Mouse (Mus musculus): ENCODE results near the gene Lsr. TPM values are rescaled to one million over a fixed set of nuclear protein-coding genes. Genes with fewer than 3 reads are reported as not detected.
A peak's percentile ranks its signal among the peaks of the same experiment; 100 is the strongest.

Lsr gene
- polyA plus RNA-seq (2015; fragmentation: Nextera tagmentation; extraction: Ambion mirVana), result 24.1 and 27.8 TPM in 2 replicates

DNA sequence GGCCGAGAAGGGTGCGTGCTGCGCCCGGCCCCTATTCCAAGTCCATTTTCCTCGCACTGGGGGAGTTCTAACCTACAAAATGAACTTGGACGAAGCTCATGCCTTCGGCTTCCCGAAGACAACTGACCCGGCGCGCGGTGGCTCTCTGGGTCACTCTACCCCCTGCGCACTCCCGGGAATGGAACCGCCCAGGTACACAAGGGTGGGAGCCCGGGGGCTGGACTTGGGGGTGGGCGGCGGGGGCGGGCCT lies at the start of gene Lsr:
Lsr (minus strand) TSS at position 214 of the 250 bp plus-strand sequence.
- Histone ChIP-seq H3K4me3 (ENCODE audit: low read length) (peak within 1 kb of the TSS; percentile 35), H3K27ac (ENCODE audit: low read depth, low read length) (peak within 1 kb of the TSS; percentile 9; the same call in 1 of the 2 replicates), H3K4me2 (ENCODE audit: low read length) (peak within 1 kb of the TSS; percentile 57), H3K4me1 (ENCODE audit: control insufficient read depth, insufficient read depth, low read depth, low read length) (peaks cover 6% of the 10 kb centered on the region; the same call in 1 of the 2 replicates), H3K36me3 (ENCODE audit: control insufficient read depth, insufficient read depth, low read length) (no peaks in the 10 kb centered on the region), H3K27me3 (replicated peaks; ENCODE audit: control insufficient read depth, insufficient read depth, low read length) (peaks cover 13% of the 10 kb centered on the region), H3K9me3 (ENCODE audit: control insufficient read depth, low read length) (no peaks in the 10 kb centered on the region), H3K9ac (ENCODE audit: low read depth, low read length) (peak within 1 kb of the TSS; percentile 36; the same call in 1 of the 2 replicates)
- WGBS, result under 1% methylated on average over 19 of the region's 19 CpGs
- ATAC-seq, result peak; percentile 61; the same call in 1 of the 2 replicates

DNA sequence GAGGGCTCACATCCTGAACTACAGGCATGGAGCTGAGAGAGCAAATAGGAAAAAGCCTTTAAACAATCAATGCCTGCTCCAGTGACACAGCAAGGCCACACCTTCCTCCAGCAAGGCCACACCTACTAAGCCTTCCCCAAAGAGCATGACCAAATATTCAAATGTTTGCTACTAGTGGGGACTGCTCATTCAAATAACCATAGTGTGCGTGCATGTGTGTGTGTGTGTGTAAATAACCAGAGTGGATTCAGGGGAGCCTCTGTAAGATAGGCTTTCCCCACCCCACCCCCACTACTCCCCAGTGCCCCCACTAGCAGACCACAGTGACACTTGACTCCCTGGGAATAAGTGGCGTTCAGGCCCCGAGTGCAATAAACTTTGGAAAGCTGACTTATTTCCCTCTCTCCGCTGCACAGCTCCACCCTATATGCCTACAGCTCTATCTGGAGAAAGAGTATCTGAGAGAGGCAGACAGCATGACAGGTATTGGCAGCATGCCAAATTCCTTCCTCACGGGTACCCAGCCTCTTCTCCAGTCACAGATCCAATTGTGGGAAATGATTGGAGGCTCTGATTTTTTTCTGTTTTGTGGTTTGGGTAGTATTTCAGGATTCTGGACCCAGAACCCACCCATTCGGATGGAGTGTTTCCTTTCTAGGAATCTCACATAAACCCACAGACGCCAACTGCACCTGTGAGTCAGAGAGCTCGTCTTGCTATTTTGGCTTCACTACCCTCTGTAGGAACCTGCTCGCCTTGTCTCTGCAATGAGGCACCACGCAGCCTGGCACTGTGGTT lies 44.0 kb upstream of the Lsr start:
- no peaks in the 10 kb centered on the region for H3K4me1 ChIP-seq (ENCODE audit: control insufficient read depth, insufficient read depth, low read depth, low read length)
- no peak overlapping the region for H3K4me3 ChIP-seq (ENCODE audit: low read length)
- no peaks in the 10 kb centered on the region for H3K36me3 ChIP-seq (ENCODE audit: control insufficient read depth, insufficient read depth, low read length)
- ATAC-seq, result 0 out of 2 replicates have a peak, but pooled peaks have one; percentile 42
- no peak overlapping the region for H3K9ac ChIP-seq (ENCODE audit: low read depth, low read length)
- H3K9me3 ChIP-seq (ENCODE audit: control insufficient read depth, low read length), result no peaks in the 10 kb centered on the region
- WGBS, result 55% methylated on average over 10 of the region's 10 CpGs
- no peak overlapping the region for H3K4me2 ChIP-seq (ENCODE audit: low read length)
- H3K27me3 ChIP-seq (replicated peaks; ENCODE audit: control insufficient read depth, insufficient read depth, low read length), result no peaks in the 10 kb centered on the region
- H3K27ac ChIP-seq (ENCODE audit: low read depth, low read length), result no peak overlapping the region

DNA sequence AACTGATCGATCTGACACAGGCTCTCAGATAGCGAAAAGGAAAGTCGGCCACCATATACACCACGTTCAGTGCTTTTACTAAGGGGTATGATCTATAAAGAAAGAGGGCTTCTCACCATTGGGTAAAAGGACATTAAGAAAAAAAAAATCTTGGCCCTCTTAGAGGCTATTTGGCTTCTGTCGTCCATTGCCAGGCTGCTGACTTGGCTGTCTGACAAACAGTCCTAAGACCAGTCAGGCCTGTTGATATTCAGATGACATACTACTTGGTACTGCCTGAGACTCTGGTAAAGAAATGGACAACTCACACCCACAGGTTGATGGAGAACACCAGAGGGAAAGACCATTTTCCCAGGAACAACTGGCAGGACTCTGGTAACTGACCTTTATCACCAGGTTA lies 39.7 kb upstream of the Lsr start:
- no peak for ATAC-seq
- H3K36me3 ChIP-seq (ENCODE audit: control insufficient read depth, insufficient read depth, low read length), result no peaks in the 10 kb centered on the region
- no peak overlapping the region for H3K4me2 ChIP-seq (ENCODE audit: low read length)
- no peak overlapping the region for H3K4me3 ChIP-seq (ENCODE audit: low read length)
- 59% methylated on average over 5 of the region's 5 CpGs for WGBS
- H3K4me1 ChIP-seq (ENCODE audit: control insufficient read depth, insufficient read depth, low read depth, low read length), result no peaks in the 10 kb centered on the region
- no peak overlapping the region for H3K27ac ChIP-seq (ENCODE audit: low read depth, low read length)
- no peaks in the 10 kb centered on the region for H3K9me3 ChIP-seq (ENCODE audit: control insufficient read depth, low read length)
- H3K9ac ChIP-seq (ENCODE audit: low read depth, low read length), result no peak overlapping the region
- H3K27me3 ChIP-seq (replicated peaks; ENCODE audit: control insufficient read depth, insufficient read depth, low read length), result no peaks in the 10 kb centered on the region

DNA sequence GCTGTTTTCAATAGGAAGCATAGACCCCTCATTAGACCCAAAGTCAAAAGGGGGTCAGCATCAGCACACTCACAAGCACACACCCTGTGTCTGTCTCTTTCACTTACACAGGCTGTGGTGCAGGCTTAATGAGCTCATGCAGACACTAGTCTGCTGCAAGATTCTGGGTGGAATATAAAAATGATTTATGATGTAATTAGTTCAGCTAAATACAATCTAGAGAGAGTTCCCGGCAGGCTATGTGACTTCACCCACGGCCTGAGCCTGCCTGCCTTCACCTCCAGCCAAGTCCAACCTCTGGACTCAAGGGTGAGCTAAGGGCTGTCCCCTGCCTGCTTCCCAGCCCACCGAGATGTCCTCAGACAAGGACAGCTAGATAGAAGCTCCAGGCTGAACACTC lies 35.6 kb upstream of the Lsr start:
- H3K27me3 ChIP-seq (replicated peaks; ENCODE audit: control insufficient read depth, insufficient read depth, low read length), result no peaks in the 10 kb centered on the region
- ATAC-seq, result peak; percentile 48; the same call in 1 of the 2 replicates
- WGBS, result 51% methylated on average over 3 of the region's 3 CpGs
- no peak overlapping the region for H3K4me3 ChIP-seq (ENCODE audit: low read length)
- no peaks in the 10 kb centered on the region for H3K36me3 ChIP-seq (ENCODE audit: control insufficient read depth, insufficient read depth, low read length)
- H3K27ac ChIP-seq (ENCODE audit: low read depth, low read length), result no peak overlapping the region
- no peaks in the 10 kb centered on the region for H3K9me3 ChIP-seq (ENCODE audit: control insufficient read depth, low read length)
- no peaks in the 10 kb centered on the region for H3K4me1 ChIP-seq (ENCODE audit: control insufficient read depth, insufficient read depth, low read depth, low read length)
- H3K4me2 ChIP-seq (ENCODE audit: low read length), result no peak overlapping the region
- H3K9ac ChIP-seq (ENCODE audit: low read depth, low read length), result no peak overlapping the region

DNA sequence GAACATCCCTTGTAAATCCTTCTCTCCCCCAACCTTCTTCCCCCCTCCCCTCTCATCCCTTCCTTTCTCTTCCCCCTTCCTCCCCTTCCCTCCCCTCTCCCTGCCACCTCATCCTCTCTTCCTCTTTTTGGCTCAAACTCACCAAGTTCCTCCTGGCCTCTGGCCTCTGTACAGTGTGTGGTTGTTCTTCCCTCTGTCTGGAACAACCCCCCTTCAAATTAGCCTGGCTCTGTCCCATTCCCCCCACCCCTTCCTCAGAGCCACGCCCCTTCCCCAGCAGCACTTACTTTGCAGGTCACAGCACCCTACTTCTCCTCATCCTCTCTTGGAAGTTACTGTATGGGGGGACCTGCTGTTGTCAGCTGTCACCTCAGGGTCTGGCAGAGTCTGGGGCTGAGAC lies 34.9 kb upstream of the Lsr start:
- no peaks in the 10 kb centered on the region for H3K36me3 ChIP-seq (ENCODE audit: control insufficient read depth, insufficient read depth, low read length)
- H3K27ac ChIP-seq (ENCODE audit: low read depth, low read length), result no peak overlapping the region
- ATAC-seq, result no peak
- no peaks in the 10 kb centered on the region for H3K4me1 ChIP-seq (ENCODE audit: control insufficient read depth, insufficient read depth, low read depth, low read length)
- H3K27me3 ChIP-seq (replicated peaks; ENCODE audit: control insufficient read depth, insufficient read depth, low read length), result no peaks in the 10 kb centered on the region
- no peak overlapping the region for H3K9ac ChIP-seq (ENCODE audit: low read depth, low read length)
- no peak overlapping the region for H3K4me3 ChIP-seq (ENCODE audit: low read length)
- no peaks in the 10 kb centered on the region for H3K9me3 ChIP-seq (ENCODE audit: control insufficient read depth, low read length)
- 60% methylated on average over 1 of the region's 1 CpGs for WGBS
- H3K4me2 ChIP-seq (ENCODE audit: low read length), result no peak overlapping the region

DNA sequence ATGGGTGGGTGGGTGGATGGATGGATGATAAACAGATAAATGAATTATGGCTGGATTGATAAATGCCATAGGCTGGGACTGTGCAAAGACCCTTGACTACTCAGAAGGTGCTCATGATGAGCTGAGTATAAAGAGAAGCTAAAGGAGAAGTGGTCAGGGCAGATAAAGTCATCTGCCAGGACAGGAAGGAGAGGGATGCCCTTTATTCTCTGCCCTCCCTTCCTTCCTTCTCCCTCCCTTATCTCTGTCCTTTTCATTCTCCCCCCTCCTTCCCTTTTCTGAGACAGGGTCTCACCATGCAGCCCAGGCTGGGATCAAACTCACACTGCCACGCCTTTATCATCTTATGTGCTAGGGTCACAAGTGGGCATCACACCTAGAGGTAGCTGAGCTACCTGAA lies 34.5 kb upstream of the Lsr start:
- ATAC-seq, result no peak
- WGBS, result 86% methylated on average over 1 of the region's 1 CpGs
- H3K9ac ChIP-seq (ENCODE audit: low read depth, low read length), result no peak overlapping the region
- H3K27me3 ChIP-seq (replicated peaks; ENCODE audit: control insufficient read depth, insufficient read depth, low read length), result no peaks in the 10 kb centered on the region
- H3K9me3 ChIP-seq (ENCODE audit: control insufficient read depth, low read length), result no peaks in the 10 kb centered on the region
- no peak overlapping the region for H3K4me2 ChIP-seq (ENCODE audit: low read length)
- no peaks in the 10 kb centered on the region for H3K4me1 ChIP-seq (ENCODE audit: control insufficient read depth, insufficient read depth, low read depth, low read length)
- no peak overlapping the region for H3K4me3 ChIP-seq (ENCODE audit: low read length)
- H3K27ac ChIP-seq (ENCODE audit: low read depth, low read length), result no peak overlapping the region
- no peaks in the 10 kb centered on the region for H3K36me3 ChIP-seq (ENCODE audit: control insufficient read depth, insufficient read depth, low read length)

DNA sequence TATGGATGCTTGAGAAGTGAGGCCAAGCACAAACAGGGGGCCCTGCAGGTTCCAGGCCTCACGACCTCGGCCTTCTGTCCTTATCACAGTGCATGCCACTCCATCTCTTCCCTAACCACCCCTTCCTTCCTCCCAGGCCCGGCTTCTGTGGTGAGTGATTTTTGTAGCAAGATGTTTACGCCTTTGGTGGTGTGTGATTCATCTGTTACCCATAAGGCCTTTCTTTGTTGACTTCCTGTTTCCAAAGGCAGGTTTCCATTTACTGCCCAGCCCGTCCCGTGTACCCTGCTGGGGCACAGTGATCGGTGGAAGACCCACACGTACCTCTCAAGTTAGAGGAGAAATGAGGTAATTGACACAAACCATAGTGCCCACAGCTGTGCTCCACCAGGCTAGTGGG lies 29.4 kb upstream of the Lsr start:
- no peaks in the 10 kb centered on the region for H3K27me3 ChIP-seq (replicated peaks; ENCODE audit: control insufficient read depth, insufficient read depth, low read length)
- H3K4me2 ChIP-seq (ENCODE audit: low read length), result no peak overlapping the region
- WGBS, result 81% methylated on average over 8 of the region's 8 CpGs
- no peak overlapping the region for H3K4me3 ChIP-seq (ENCODE audit: low read length)
- no peak overlapping the region for H3K27ac ChIP-seq (ENCODE audit: low read depth, low read length)
- H3K9ac ChIP-seq (ENCODE audit: low read depth, low read length), result no peak overlapping the region
- no peak for ATAC-seq
- H3K36me3 ChIP-seq (ENCODE audit: control insufficient read depth, insufficient read depth, low read length), result no peaks in the 10 kb centered on the region
- H3K4me1 ChIP-seq (ENCODE audit: control insufficient read depth, insufficient read depth, low read depth, low read length), result peaks cover 5% of the 10 kb centered on the region
- no peaks in the 10 kb centered on the region for H3K9me3 ChIP-seq (ENCODE audit: control insufficient read depth, low read length)

DNA sequence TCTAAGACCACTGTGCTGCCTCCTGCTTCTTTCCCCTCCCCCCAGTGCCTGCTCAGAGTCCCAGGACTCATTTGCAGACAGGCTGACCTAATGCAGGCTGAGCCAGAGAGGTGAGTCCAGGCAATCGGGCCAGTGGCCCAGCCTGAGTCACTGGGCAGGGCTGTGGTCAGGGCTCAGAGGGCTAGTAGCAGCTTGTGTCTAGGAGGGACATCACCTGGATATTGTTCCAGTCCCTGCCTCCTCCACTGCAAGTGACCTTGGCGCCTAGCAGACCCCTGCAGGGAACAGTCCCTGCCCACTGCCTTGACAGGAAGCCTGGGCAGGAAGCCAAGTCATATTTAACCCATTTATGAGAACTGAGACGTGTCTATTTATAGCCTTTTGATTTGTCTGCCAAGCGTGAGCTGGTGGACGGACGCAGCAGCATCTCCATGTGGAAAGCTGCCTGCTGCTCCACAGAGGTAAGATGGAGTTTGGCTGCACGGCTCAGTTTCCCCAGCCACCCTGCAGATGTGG lies 27.3 kb upstream of the Lsr start:
- H3K4me3 ChIP-seq (ENCODE audit: low read length), result no peak overlapping the region
- no peak overlapping the region for H3K4me2 ChIP-seq (ENCODE audit: low read length)
- H3K9ac ChIP-seq (ENCODE audit: low read depth, low read length), result no peak overlapping the region
- H3K36me3 ChIP-seq (ENCODE audit: control insufficient read depth, insufficient read depth, low read length), result no peaks in the 10 kb centered on the region
- ATAC-seq, result peak; percentile 34; the same call in 1 of the 2 replicates
- no peaks in the 10 kb centered on the region for H3K27me3 ChIP-seq (replicated peaks; ENCODE audit: control insufficient read depth, insufficient read depth, low read length)
- 37% methylated on average over 7 of the region's 7 CpGs for WGBS
- peaks cover 5% of the 10 kb centered on the region for H3K4me1 ChIP-seq (ENCODE audit: control insufficient read depth, insufficient read depth, low read depth, low read length)
- H3K27ac ChIP-seq (ENCODE audit: low read depth, low read length), result no peak overlapping the region
- H3K9me3 ChIP-seq (ENCODE audit: control insufficient read depth, low read length), result no peaks in the 10 kb centered on the region; the same call in 1 of the 2 replicates

DNA sequence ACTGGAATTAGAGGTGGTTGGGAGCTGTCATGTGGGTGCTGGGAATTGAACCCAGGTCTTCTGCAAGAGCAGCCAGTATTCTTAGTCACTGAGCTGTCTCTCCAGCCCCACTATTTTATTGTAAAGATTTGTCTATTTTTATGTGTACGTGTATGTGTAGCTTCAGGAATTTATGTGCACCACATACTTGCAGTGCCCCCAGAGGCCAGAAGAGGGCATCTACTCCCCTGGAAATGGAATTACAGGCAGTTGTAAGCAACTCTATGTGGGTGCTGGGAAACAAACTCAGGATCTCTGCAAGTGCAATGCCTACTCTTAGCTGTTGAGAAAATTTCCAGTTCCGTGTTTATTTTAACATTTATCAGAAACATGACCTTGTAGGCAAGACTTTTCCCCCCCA lies 23.2 kb upstream of the Lsr start:
- H3K9ac ChIP-seq (ENCODE audit: low read depth, low read length), result no peak overlapping the region
- no peak for ATAC-seq
- no peaks in the 10 kb centered on the region for H3K36me3 ChIP-seq (ENCODE audit: control insufficient read depth, insufficient read depth, low read length)
- no peaks in the 10 kb centered on the region for H3K27me3 ChIP-seq (replicated peaks; ENCODE audit: control insufficient read depth, insufficient read depth, low read length)
- peaks cover 5% of the 10 kb centered on the region for H3K4me1 ChIP-seq (ENCODE audit: control insufficient read depth, insufficient read depth, low read depth, low read length)
- H3K9me3 ChIP-seq (ENCODE audit: control insufficient read depth, low read length), result no peaks in the 10 kb centered on the region; the same call in 1 of the 2 replicates
- no peak overlapping the region for H3K27ac ChIP-seq (ENCODE audit: low read depth, low read length)
- 98% methylated on average over 2 of the region's 2 CpGs for WGBS
- H3K4me2 ChIP-seq (ENCODE audit: low read length), result no peak overlapping the region
- H3K4me3 ChIP-seq (ENCODE audit: low read length), result no peak overlapping the region
